Mouse (Mus musculus) testis, adult 2 months (tissue): ENCODE results near the gene Mettl26. TPM values are rescaled to one million over a fixed set of nuclear protein-coding genes. Genes with fewer than 3 reads are reported as not detected.

Experiments used
- H3K27ac ChIP-seq: fragments of 200-500 bp; 2 replicates; pipeline ENCODE4 v1.5.1; 2012; ENCODE audit warnings: low read depth, low read length; ENCODE audit not compliant: control insufficient read depth, insufficient read depth
- H3K27me3 ChIP-seq: fragments of 200-500 bp; 2 replicates; pipeline ENCODE4 v1.6.1; 2012; ENCODE audit warnings: mild to moderate bottlenecking, low read length, moderate library complexity; ENCODE audit not compliant: control insufficient read depth, insufficient read depth
- H3K36me3 ChIP-seq: fragments of 200-500 bp; 2 replicates; pipeline ENCODE4 v1.6.1; 2012; ENCODE audit warnings: mild to moderate bottlenecking, low read length; ENCODE audit not compliant: control insufficient read depth, insufficient read depth
- H3K4me1 ChIP-seq: fragments of 200-500 bp; 2 replicates; pipeline ENCODE4 v1.6.1; 2012; ENCODE audit warnings: low read length; ENCODE audit not compliant: control insufficient read depth, insufficient read depth
- H3K4me3 ChIP-seq: fragments of 200-500 bp; 2 replicates; pipeline ENCODE4 v1.5.1; 2012; ENCODE audit warnings: low read depth, mild to moderate bottlenecking, low read length, moderate library complexity, mixed read lengths; ENCODE audit not compliant: control insufficient read depth
- CTCF ChIP-seq: fragments of 200-500 bp; IDR thresholded peaks from 2 replicates; pipeline ENCODE4 v1.5.1; 2012; ENCODE audit warnings: low read depth, mild to moderate bottlenecking, inconsistent platforms, low read length, moderate library complexity; ENCODE audit not compliant: control insufficient read depth, insufficient read depth, insufficient replicate concordance
- POLR2A ChIP-seq: fragments of 200-500 bp; IDR thresholded peaks from 2 replicates; pipeline ENCODE4 v1.6.1; 2012; ENCODE audit warnings: low read depth, mild to moderate bottlenecking, inconsistent platforms, low read length, moderate library complexity; ENCODE audit not compliant: control insufficient read depth
- polyA plus RNA-seq: library from polyadenylated mRNA; depleted of rRNA; stranded (reverse); fragments of >200 nt; gene quantifications from 2 replicates; pipeline ENCODE4 v1.2.3, GENCODE M21; 2012; rRNA removed

Mettl26 gene
- polyA plus RNA-seq, result 49.8 and 56.2 TPM in 2 replicates

DNA sequence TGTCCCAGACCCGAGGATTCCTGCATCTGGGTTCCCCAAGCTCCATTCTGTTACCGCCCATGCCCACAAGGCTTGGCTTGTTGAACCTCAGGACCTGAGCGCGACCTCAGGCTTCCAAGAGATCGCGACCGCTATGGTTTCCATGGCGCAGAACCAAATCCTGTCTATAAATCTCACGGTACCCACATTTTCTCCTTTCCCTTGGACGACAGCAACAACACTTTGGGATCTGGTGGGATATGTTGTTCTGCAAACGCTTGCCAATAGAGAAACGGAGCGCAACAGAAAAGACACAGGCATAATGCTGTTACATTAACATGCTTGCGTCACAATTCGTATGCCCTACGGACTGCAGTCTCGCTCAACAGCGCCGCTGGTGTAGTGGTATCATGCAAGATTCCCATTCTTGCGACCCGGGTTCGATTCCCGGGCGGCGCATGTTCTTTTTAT lies at the start of gene Mettl26:
Gene Mettl26 (plus strand): TSS at position 354 of the 450 bp plus-strand sequence.
- Histone ChIP-seq H3K4me1 (peaks cover 23% of the 10 kb centered on the region), H3K27ac (peak within 1 kb of the TSS; percentile 69), H3K36me3 (no peaks in the 10 kb centered on the region), H3K27me3 (no peaks in the 10 kb centered on the region), H3K4me3 (peak within 1 kb of the TSS; percentile 95)
- no peak for TF ChIP-seq CTCF
- no peak for TF ChIP-seq POLR2A

DNA sequence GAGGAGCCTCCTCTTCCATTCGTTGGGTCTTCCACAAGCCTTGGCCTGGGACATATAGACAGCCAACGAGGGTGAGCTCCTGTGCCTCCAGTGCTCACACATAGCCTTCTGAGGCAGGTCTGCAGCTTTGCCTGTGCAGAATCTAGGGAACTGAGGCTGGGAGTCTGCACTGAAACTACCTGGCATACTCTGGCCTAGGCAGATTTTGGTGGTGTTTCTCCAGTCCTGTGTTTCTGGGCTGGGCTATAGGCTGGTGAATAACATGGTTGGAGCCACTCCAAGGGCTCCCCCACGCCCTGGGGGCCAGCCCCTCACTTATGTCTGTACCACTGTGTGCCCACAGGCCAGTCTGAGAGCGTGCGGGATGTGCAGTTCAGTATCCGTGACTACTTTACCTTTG lies 49.6 kb upstream of the Mettl26 start:
- H3K4me3 ChIP-seq, result no peak overlapping the region
- H3K4me1 ChIP-seq, result peaks cover 25% of the 10 kb centered on the region

DNA sequence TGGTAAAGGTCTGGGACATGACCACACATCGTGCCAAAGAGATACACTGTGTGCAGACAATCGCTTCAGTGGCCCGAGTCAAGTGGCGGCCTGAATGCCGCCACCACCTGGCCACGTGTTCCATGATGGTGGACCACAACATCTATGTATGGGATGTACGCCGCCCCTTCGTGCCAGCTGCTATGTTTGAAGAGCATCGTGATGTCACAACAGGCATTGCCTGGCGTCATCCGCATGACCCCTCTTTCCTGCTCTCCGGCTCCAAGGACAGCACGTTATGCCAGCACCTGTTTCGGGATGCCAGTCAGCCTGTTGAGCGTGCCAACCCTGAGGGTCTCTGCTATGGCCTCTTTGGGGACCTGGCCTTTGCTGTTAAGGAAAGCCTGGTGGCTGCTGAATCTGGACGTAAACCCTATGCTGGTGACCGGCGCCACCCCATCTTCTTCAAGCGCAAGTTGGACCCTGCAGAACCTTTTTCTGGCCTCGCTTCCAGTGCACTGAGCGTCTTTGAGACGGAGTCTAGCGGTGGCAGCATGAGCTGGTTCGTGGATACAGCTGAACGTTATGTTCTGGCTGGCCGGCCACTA lies 48.8 kb upstream of the Mettl26 start:
- Histone ChIP-seq H3K27me3 (no peaks in the 10 kb centered on the region), H3K4me3 (no peak overlapping the region), H3K27ac (no peak overlapping the region), H3K4me1 (peaks cover 25% of the 10 kb centered on the region), H3K36me3 (no peaks in the 10 kb centered on the region; the same call in 1 of the 2 replicates)
- no peak for TF ChIP-seq POLR2A
- TF ChIP-seq CTCF, result no peak

More for the DNA sequence above, 49.6 kb upstream of the Mettl26 start:
- H3K36me3 ChIP-seq, result no peaks in the 10 kb centered on the region; the same call in 1 of the 2 replicates
- TF ChIP-seq POLR2A (no peak), CTCF (no peak)
- no peak overlapping the region for H3K27ac ChIP-seq
- no peaks in the 10 kb centered on the region for H3K27me3 ChIP-seq

DNA sequence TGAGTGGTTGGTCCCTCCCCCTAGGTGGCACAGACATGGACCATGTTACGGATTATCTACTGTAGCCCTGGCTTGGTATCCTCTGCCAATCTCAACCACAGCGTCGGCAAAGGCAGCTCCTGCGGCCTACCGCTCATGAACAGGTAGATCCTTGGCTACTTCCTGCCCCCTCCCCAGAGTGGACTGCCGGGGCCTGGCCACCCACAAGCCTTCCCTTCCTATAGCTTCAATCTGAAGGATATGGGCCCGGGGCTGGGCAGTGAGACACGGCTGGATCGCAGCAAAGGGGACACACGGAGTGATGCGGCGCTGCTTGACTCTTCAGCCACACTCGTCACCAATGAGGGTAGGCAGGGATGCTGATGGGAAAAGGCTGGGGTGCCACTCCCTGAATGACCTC lies 47.9 kb upstream of the Mettl26 start:
- Histone ChIP-seq H3K27ac (no peak overlapping the region), H3K36me3 (no peaks in the 10 kb centered on the region; the same call in 1 of the 2 replicates), H3K27me3 (no peaks in the 10 kb centered on the region), H3K4me1 (peaks cover 32% of the 10 kb centered on the region), H3K4me3 (peak overlapping the region; percentile 54)
- TF ChIP-seq CTCF, result no peak
- TF ChIP-seq POLR2A, result no peak

DNA sequence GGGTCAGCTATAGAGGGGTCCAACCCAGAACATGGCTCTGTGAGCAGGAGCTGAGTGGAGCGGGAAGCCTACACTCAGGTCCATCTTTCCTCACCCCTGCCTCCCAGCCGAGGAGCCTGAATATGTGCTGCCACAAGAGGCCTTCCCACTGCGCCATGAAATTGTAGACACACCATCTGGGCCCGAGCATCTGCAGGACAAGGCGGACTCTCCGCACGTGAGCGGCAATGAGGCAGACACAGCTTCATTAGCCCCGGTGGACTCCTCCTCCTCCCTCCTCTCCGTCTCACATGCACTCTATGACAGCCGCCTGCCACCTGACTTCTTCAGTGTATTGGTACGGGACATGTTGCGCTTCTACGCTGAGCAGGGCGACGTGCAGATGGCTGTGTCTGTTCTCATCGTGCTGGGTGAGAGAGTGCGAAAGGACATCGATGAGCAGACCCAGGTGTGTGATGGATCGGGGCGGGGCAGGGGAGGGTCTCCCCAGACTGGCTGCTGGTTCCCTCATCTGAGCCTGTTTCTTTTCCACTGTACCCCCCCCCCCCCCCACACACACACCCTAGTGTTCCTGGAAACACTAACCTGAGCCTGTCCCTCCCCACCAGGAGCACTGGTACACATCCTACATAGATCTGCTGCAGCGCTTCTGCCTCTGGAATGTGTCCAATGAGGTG lies 47.2 kb upstream of the Mettl26 start:
- Histone ChIP-seq H3K27me3 (no peaks in the 10 kb centered on the region), H3K4me3 (peak overlapping the region; percentile 86), H3K27ac (no peak overlapping the region), H3K4me1 (peaks cover 34% of the 10 kb centered on the region), H3K36me3 (no peaks in the 10 kb centered on the region; the same call in 1 of the 2 replicates)
- TF ChIP-seq CTCF, result no peak
- TF ChIP-seq POLR2A, result no peak

DNA sequence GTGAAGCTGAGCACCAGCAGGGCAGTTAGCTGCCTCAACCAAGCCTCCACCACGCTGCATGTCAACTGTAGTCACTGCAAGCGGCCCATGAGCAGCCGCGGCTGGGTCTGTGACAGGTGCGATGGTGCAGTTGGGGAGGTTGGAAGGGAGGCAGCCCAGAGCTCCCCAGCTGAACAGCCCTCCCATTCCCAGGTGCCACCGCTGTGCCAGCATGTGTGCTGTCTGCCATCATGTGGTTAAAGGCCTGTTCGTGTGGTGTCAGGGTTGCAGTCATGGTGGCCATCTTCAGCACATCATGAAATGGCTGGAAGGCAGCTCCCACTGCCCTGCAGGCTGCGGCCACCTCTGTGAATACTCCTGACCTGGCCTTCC lies 46.7 kb upstream of the Mettl26 start:
- Histone ChIP-seq H3K27me3 (no peaks in the 10 kb centered on the region), H3K27ac (peak overlapping the region; percentile 52), H3K36me3 (no peaks in the 10 kb centered on the region; the same call in 1 of the 2 replicates), H3K4me1 (peaks cover 31% of the 10 kb centered on the region), H3K4me3 (peak overlapping the region; percentile 86)
- TF ChIP-seq POLR2A (no peak), CTCF (no peak)

DNA sequence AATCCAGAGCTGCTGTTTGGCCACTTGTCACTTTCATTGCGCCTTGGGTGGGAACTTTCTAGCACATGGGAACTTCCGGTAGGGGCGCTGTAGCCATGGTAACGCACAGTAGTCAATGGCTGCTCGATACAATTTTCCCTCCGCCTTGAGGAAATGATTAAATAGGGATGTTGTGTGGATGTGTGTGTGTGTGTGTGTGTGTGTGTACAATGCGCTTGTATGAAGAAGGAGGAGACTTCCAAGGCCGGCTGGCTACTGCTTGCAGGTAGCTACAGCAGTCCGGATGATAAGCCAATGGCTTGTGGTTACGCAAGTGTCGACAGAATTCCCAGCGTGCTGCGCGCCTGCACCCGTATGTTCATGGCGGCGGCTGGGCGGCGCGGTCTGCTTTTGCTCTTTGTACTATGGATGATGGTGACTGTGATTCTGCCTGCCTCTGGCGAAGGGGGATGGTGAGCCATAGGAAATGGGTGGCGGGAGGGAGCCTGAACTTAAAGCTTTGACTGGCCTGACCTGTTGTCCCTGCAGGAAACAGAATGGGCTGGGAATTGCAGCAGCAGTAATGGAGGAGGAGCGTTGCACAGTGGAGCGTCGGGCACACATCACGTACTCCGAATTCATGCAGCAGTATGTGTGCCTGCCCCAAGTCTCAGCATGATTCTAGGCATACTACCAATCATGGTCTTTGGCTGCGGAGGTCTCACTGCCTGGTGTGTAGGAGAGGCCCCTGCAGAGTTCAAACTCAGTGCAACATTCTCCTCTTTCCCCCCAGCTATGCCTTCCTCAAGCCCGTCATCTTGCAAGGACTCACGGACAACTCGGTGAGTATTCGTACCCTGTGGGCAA lies 45.9 kb upstream of the Mettl26 start, which contains the start of gene Jmjd8:
Gene Jmjd8 (plus strand): TSS at position 156 of the 846 bp plus-strand sequence.
- Histone ChIP-seq H3K4me3 (peak within 1 kb of the TSS; percentile 86), H3K27me3 (no peaks in the 10 kb centered on the region), H3K4me1 (peaks cover 33% of the 10 kb centered on the region), H3K27ac (peak within 1 kb of the TSS; percentile 52), H3K36me3 (no peaks in the 10 kb centered on the region; the same call in 1 of the 2 replicates)
- no peak for TF ChIP-seq CTCF
- TF ChIP-seq POLR2A, result peak; percentile 68
